Mouse (Mus musculus): ENCODE results near the gene March10.

DNA sequence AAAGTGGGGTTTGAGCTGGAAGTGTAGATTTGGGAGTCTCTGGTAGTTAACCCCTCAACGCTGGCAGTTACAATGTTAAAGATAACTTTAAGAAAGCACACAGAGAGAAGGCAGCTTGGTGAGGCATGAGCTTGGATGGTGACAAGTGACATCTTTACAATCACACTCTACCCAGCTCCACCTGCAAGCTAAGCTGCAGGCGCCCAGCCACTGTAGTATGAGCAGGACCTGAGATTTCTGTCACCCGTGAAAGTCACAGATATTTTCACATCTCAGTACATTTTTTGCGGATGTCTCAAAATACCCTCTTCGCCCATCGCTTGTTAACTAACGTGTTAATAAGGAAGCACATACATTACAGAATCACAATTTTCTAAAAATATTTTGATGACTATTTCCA lies 36.6 kb downstream of the March10 start:
- TF ChIP-seq CTCF (IDR thresholded peaks at IDR 0.05; ENCODE audit: low read depth) (no peak), EP300 (IDR thresholded peaks at IDR 0.05; ENCODE audit: low read depth) (no peak)

All from liver, embryonic 14.5 days (tissue).